Mouse (Mus musculus) lung, postnatal 0 days (tissue): ENCODE measurements around the gene Ltb.

ENCODE experiments used
- CTCF ChIP-seq: IDR thresholded peaks from 2 replicates; pipeline ENCODE4 v1.5.1; 2016; ENCODE audit warnings: antibody characterized with exemption, mild to moderate bottlenecking
- EP300 ChIP-seq: IDR thresholded peaks from 2 replicates; pipeline ENCODE4 v1.6.1; 2016; ENCODE audit warnings: antibody characterized with exemption, mild to moderate bottlenecking, control low read depth

DNA sequence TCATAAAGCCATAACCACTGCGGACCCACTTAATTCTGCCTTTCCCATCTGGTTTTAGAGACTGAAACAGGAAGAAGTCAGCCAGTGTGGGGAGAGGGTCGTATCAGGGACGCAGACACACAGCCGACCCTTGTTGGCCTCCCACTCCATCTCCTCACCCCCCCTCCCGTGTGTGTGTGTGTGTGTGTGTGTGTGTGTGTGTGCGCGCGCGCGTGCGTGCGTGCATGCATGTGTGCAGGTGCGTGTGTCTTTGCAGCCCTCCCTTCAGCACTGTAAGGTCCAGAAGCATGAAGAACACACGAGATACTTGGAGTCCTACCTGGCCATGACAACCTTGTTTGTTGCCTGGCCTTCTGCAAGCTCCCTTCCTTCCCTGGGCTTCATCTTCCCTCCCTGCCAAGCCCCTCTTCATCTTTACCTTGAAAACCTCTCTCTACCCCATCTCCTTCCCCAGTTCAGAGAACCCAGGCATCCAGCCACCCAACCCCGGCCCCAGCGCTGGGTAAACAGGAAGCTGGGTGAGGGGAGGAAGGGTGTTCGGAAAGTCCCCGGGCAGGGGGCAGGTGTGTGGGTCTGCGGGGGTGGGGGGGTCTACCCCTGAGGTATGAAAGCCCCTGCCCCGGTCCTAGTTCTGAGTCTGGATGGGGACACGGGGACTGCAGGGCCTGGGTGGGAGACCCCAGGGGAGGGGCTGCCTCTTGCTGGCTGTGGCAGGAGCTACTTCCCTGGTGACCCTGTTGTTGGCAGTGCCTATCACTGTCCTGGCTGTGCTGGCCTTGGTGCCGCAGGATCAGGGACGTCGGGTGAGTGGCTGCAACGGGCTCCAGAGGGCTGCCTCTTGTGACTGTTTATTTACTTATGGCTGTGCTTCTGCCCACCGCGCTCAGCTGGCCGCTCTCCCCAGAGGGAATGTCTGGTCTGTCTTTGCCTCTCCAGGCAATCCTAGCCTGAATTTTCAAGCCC is at the start of gene Ltb:
- TF ChIP-seq CTCF (no peak), EP300 (no peak)
